Mouse (Mus musculus): ENCODE measurements around the gene Cdsn. TPM values are rescaled to one million over a fixed set of nuclear protein-coding genes. Genes with fewer than 3 reads are reported as not detected.

Cdsn gene
- polyA plus RNA-seq, 1 experiment from 2014 or later: 0.22 TPM

Other genes starting within 250 kb of the Cdsn start
- 1.4 and 1.9 TPM in 2 replicates for gene H2-Q1, start 231.7 kb upstream of the Cdsn start, polyA plus RNA-seq (2015; fragmentation: Nextera tagmentation; extraction: Ambion mirVana)
- gene H2-Q2, start 209.9 kb upstream of the Cdsn start, polyA plus RNA-seq (2015; fragmentation: Nextera tagmentation; extraction: Ambion mirVana): 68.4 and 69.8 TPM in 2 replicates
- gene H2-Q4, start 172.5 kb upstream of the Cdsn start, polyA plus RNA-seq (2015; fragmentation: Nextera tagmentation; extraction: Ambion mirVana): 15.1 and 18.4 TPM in 2 replicates
- 22.7 and 22.9 TPM in 2 replicates for gene H2-Q6, start 127.3 kb upstream of the Cdsn start, polyA plus RNA-seq (2015; fragmentation: Nextera tagmentation; extraction: Ambion mirVana)
- gene H2-Q7, start 113.0 kb upstream of the Cdsn start, polyA plus RNA-seq (2015; fragmentation: Nextera tagmentation; extraction: Ambion mirVana): 37.3 and 38.8 TPM in 2 replicates
- 3.3 and 3.8 TPM in 2 replicates for gene H2-Q10, start 82.0 kb upstream of the Cdsn start, polyA plus RNA-seq (2015; fragmentation: Nextera tagmentation; extraction: Ambion mirVana)
- gene Pou5f1, start 46.1 kb upstream of the Cdsn start, polyA plus RNA-seq (2015; fragmentation: Nextera tagmentation; extraction: Ambion mirVana): 0.44 and 0.62 TPM in 2 replicates
- 75.9 and 80.4 TPM in 2 replicates for gene Tcf19, start 35.3 kb upstream of the Cdsn start, polyA plus RNA-seq (2015; fragmentation: Nextera tagmentation; extraction: Ambion mirVana)
- gene Cchcr1, start 35.0 kb upstream of the Cdsn start, polyA plus RNA-seq (2015; fragmentation: Nextera tagmentation; extraction: Ambion mirVana): 8.7 and 9.8 TPM in 2 replicates
- 10.2 and 12.7 TPM in 2 replicates for gene Psors1c2, start 18.9 kb upstream of the Cdsn start, polyA plus RNA-seq (2015; fragmentation: Nextera tagmentation; extraction: Ambion mirVana)
- gene 2300002M23Rik, start 15.3 kb downstream of the Cdsn start, polyA plus RNA-seq (2015; fragmentation: Nextera tagmentation; extraction: Ambion mirVana): 1.3 and 6.3 TPM in 2 replicates
- not detected in 2 replicates for gene Sfta2, start 49.4 kb downstream of the Cdsn start, polyA plus RNA-seq (2015; fragmentation: Nextera tagmentation; extraction: Ambion mirVana)
- 0.18 and 0.23 TPM in 2 replicates for gene Gm9573, start 74.5 kb downstream of the Cdsn start, polyA plus RNA-seq (2015; fragmentation: Nextera tagmentation; extraction: Ambion mirVana)
- 0.10 and 0.17 TPM in 2 replicates for gene Mucl3, start 91.6 kb downstream of the Cdsn start, polyA plus RNA-seq (2015; fragmentation: Nextera tagmentation; extraction: Ambion mirVana)
- gene Vars2, start 115.5 kb downstream of the Cdsn start, polyA plus RNA-seq (2015; fragmentation: Nextera tagmentation; extraction: Ambion mirVana): 22.5 and 27.0 TPM in 2 replicates
- 267 and 319 TPM in 2 replicates for gene Gtf2h4, start 121.6 kb downstream of the Cdsn start, polyA plus RNA-seq (2015; fragmentation: Nextera tagmentation; extraction: Ambion mirVana)
- 33.7 and 33.8 TPM in 2 replicates for gene Ddr1, start 152.5 kb downstream of the Cdsn start, polyA plus RNA-seq (2015; fragmentation: Nextera tagmentation; extraction: Ambion mirVana)

All from thymus, postnatal 0 days (tissue).